Mouse (Mus musculus) right cerebral cortex, postnatal 4 days (tissue): ENCODE results near the gene Rnf144a.

Experiments
- DNase-seq: peaks from one replicate; pipeline ENCODE4 v3.0.0-alpha.2; 2022

The Rnf144a gene

DNA sequence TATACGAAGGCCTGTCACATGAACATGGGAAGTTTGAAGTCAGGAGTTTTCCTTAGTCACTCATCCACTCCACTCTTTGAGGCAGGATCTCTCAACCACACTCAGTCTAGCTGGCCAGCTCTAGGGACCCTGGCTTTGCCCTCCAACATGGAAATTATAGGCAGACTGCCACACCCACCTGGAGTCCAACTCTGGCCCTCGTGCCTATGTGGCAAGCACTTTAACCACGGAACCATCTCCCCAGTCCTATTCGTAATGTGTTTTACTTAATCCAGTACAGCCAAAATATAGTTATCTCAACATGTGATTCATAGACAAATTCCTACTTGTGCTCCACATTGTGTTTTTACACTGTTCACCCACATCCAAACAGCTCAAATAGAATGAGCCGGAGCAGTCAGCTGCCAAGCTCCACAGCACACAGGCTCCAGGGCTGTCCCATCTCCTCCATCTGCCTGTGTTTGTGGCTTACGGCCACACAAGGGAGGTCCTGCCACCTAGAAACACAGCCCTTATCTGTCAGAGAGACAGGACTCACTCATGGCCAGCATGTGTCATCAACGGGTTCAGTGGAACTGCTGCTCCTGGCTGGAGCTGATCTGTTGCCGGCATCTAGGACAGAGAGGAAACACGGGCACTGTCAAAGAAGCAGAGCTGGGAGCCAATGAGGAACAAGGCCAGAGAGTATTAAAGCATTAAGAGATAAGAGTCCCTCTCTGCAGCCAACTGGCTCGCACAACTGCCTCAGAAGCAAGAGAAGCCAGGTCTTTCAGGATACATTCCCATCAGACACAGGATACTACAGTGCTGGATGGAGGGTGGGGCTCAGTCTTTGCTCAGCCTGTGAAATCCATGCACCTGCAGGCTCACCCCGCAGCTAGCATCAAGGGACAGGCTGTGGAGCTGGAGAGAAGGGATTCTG lies 10.0 kb downstream of the Rnf144a start:
- no peak for DNase-seq

DNA sequence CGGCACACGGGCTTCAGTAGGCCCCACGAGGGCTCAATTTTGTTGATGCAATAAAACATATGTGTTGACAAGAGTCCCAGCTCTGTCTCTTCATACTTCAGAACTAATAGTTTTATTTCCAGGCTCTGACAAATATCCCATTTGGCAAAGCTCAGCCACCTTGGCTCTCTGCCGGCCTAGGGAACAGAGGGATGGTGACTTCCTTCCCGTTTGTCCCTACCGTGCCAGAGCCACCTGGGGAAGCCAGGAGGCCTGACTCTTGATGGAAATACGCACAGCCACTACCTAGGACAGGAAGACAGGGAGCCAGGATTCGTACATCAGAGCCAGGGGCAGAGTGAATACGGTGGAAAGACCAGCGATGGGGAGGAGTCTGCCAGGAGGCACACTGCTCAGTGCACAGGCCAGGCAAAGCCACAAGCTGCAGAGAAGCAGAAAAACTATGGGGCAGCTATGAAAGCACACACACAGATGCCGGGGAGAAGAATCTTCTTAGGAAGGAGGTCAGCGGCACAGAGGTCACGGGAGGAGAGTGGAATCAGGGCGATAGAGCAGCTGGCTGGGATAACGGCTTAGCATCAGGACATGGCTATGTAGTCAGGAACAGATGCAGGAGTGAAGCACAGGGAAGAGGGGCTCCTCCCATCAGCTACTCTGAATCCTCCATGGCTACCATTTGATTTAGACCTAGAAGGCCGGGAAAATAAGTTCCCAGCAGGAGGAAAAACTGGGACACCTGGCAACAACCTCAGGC lies 11.5 kb downstream of the Rnf144a start:
- DNase-seq = no peak

DNA sequence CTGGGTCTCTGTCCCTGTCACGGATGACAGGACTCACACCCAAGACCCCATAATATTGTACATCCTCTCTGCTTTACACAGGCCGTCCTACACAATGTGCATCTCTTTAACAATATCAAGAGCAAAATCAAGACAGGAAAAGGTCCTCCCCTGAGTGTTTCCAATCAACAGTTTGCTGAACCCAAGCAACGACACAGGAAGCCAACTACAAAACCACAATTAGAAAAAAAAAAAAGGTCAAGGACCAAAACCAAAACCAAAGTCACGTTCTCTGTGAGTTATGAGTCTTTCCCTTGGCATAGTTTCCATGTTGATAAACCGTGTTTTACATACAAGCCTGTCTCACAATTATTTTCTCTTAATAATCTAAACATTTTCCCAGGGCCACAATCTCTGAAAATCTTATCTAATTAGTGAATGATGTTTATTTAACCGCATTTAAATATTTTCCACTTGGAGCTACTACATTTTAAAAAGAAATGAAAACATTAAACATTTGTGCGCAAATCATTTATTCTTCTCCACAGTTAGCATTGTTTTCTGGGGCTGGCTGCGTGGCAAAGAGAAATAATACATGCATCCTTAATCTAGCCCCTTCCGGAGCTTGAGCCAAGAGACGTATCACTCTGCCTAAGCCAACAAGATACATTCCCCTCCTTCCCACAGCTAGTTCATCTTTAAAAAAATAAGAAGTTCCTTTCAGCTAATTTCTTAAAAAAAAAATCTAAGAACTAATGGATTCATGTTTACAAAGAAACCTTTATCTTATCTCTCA lies 13.2 kb downstream of the Rnf144a start:
- no peak for DNase-seq

DNA sequence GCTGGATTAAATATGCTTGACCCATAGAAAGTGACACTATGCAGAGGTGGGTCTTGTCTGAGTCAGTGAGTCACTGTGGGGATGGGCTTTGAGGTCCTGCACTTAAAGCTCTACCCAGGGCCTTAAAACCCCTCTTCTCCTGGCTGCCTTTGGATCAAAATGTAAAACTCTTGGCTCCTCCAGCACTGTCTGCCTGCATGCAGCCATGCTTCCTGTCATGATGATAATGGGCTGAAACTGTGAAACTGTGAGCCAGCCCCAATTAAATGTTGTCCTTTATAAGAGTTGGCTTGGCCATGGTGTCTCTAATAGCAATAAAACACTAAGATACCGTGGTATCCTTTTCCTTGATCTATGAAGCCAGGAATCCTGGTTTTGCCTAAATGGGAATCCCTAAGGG lies 13.8 kb downstream of the Rnf144a start:
- DNase-seq = no peak

- DNase-seq = no peak
Observed at GRCm38 (mm10) chr12:26400762-26401161, 14.3 kb downstream of the Rnf144a start.

GRCm38 (mm10) chr12:26399391-26399790 lies 15.7 kb downstream of the Rnf144a start:
- DNase-seq = no peak

GRCm38 (mm10) chr12:26398597-26398996 lies 16.5 kb downstream of the Rnf144a start:
- DNase-seq = no peak

DNA sequence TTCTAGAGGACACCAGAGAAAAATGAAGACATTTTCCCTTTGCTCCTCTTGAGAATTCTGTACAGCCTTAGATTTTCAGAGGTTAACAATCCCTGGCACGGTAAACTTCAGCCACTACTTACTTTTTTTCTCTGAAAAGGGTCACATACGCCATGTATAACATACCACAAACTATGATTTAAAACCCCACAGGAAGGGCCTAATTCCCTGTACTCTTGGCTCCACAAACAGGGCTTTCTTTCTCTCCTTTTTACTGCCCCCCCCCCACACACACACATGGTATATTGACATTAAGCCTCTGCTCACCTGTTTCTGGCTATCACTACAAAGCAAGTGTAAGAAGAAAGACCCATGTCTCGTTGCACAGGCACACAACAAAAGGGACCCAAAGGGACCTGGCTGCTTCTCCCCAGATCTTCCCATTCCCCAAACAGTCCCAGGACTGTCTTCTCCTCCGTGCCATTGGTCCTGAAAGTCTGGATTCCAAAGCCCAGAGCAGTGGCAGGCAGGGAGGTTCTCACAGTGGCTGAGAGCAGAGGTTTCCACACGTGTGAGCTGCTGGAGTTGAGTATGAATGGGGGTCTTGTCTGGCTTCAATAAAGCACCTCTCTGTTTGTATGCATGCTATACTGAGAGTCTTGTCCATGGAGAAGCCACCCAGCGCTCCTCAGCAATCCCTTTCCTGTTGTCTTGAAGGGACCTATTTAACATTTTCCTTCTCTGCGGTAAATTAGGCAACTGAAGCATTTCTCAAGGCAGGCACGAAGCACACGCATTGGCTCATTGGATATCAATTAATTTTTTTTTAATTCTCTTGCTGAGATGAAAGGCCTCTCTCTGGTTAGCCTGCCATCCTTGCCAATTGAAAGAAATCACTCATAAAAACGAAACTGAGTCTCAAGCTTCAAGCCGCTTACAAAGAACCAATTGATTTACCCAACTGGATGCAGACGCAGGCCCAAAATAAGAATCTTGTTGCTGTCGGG lies 20.3 kb downstream of the Rnf144a start:
- no peak for DNase-seq

GRCm38 (mm10) chr12:26393291-26393690 lies 21.8 kb downstream of the Rnf144a start:
- DNase-seq = no peak

DNA sequence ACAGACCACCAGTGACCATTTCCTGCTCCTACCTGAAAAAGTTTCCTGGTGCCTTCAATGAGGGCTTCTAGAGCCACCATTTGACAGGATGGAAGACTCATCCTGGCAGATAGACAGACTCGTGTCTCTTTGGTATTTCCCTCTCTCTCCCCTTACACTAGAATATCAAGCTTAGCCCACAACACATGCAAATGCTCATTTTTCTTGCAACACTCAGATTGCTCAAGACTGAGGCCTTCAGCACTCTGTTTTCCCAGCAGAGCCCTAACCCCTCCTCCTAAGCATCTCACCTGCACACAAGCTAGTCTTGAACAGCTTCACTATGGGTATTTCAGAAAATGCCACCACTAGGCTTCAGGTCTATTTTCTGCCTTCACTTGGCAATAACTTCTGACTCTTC lies 23.9 kb downstream of the Rnf144a start:
- DNase-seq = no peak

DNA sequence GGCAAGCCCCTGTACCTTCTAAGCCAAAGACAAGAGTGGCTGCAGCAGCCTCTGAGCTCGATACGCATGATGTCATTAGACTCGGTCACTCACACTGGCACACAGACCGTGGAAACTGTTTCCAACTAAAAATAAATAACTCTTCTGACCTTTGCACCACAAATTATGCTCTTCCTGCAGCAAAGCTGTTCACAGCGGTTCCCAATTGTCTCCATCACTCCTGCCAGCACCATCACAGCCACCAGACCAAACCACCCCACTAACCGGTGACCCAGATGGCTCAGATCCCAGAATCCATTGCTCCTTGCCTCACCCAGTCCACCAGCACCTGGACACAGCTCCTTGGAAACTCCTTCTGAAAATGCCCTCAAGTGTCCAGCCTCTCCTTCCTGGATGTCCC lies 27.5 kb downstream of the Rnf144a start:
- DNase-seq = no peak

DNA sequence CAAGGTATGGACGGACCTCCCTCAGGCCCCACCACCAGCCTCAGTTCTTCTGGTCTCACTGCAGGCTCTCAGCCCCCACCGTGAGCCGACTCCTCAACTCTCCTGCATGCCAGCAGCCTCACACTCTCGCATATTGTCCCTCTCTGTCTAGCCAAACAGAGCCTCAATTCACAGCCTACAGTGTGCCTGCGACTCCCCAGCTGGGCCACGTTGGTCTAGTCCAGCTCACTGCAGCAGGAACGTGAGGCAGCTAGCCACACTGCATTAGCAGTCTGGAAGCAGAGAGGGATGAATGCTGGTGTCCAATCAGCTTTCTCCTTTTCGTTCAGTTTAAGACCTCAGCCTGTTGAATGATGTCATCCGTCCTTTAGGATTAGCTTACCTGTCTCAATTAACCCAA lies 28.1 kb downstream of the Rnf144a start:
- no peak for DNase-seq

DNA sequence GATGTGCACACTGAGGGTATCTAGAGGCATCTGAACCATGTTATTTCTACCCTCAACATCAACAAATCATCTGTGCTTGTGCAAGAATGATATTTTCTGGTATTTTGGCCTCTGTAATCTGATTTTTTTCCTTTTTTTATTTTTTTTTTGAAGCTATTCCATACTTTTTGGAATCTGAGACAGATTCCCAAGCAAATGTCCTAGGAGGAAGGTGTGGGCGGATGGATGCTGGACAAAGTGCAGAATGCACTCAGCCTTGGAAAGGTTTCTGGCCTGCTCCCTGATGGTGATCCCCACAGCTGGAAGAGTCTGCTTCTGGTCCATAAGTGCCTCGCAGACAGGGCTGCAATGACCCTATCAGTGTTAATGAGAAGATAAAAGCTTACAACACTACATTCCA lies 28.9 kb downstream of the Rnf144a start:
- no peak for DNase-seq

GRCm38 (mm10) chr12:26385735-26386134 lies 29.3 kb downstream of the Rnf144a start:
- no peak for DNase-seq

DNA sequence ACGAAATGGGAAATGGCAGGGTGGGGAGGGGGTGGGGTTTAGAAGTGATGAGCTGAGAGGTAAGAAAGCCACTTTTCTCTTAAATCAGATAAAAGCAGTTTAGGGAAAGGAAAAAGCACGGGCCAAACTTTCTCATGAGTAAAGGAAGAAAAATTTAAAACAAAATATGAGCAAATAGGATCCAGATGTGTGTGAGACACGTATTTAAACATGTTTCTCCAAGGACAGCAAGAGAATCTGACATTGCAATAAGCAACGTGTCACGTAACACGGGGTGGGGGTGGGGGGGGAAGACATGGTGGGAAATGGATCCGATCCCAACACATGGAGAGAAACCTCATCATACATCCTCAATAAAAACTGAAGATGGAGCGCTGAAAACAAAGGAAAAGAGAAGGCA lies 33.3 kb downstream of the Rnf144a start:
- no peak for DNase-seq

- no peak for DNase-seq
Observed at GRCm38 (mm10) chr12:26379797-26380196, 35.3 kb downstream of the Rnf144a start.

- DNase-seq = no peak
Observed at GRCm38 (mm10) chr12:26377691-26378090, 37.4 kb downstream of the Rnf144a start.

DNA sequence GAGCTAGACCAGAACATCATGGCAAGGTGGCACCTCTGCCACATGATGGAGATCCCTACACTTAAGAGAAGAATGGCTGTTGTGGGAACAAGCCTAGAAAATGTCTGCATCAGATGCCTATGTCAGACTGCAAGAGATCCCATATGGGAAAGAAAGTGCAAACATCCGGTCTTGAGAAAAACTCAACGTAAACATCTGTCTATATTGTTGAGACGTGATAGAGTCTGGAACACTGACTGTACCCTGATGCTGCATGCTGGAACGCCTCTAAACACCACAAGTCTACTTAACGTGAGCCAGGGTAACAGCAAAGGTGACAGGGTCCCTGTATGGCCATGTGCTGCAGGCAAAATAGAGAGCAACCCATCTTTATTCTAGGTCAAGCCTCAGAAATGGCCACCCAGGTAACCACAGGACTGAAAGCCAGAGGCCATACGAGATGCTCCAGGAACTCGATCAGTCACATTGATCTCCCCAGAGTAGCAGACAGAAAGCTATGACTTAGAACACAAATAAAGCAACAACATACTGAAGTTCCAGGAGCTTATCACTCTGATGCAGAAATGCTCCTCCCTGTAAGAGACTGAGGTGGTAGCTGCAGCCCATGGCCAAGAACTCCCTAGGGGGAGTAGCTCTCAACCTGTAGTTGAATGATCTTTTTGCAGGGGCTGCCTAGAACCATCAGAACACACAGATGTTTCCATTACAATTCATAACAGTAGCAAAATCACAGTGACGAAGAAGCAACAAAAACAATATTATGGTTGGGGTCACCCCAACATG lies 38.3 kb downstream of the Rnf144a start:
- DNase-seq = no peak

GRCm38 (mm10) chr12:26373721-26374120 lies 41.3 kb downstream of the Rnf144a start:
- no peak for DNase-seq

GRCm38 (mm10) chr12:26370004-26370403 lies 45.0 kb downstream of the Rnf144a start:
- peak; percentile 21 for DNase-seq

GRCm38 (mm10) chr12:26367361-26367760 lies 47.7 kb downstream of the Rnf144a start:
- no peak for DNase-seq
